Mouse (Mus musculus) ovary, postnatal 14 days (tissue): Measurements from ENCODE around the gene Tmem37.

Source experiments
- DNase-seq: peaks from one replicate; pipeline ENCODE4 v3.0.0; 2022; ENCODE audit warnings: low spot score

Gene Tmem37

GRCm38 (mm10) chr1:120093482-120094134, 19.7 kb upstream of the Tmem37 start:
- DNase-seq: peak; percentile 91

- no peak for DNase-seq
Measured at GRCm38 (mm10) chr1:120090880-120091570, 17.2 kb upstream of the Tmem37 start.

GRCm38 (mm10) chr1:120089180-120089579, 15.3 kb upstream of the Tmem37 start:
- no peak for DNase-seq

GRCm38 (mm10) chr1:120086644-120087043, 12.8 kb upstream of the Tmem37 start:
- DNase-seq: no peak

GRCm38 (mm10) chr1:120085696-120086095, 11.8 kb upstream of the Tmem37 start:
- DNase-seq: no peak

- no peak for DNase-seq
Measured at GRCm38 (mm10) chr1:120083921-120084517, 10.1 kb upstream of the Tmem37 start.

GRCm38 (mm10) chr1:120082957-120083585, 9.2 kb upstream of the Tmem37 start:
- DNase-seq: no peak

- no peak for DNase-seq
Measured at GRCm38 (mm10) chr1:120080632-120081031, 6.8 kb upstream of the Tmem37 start.

GRCm38 (mm10) chr1:120077746-120078410, 4.0 kb upstream of the Tmem37 start:
- no peak for DNase-seq

GRCm38 (mm10) chr1:120075507-120075906, 1.6 kb upstream of the Tmem37 start:
- no peak for DNase-seq

- no peak for DNase-seq
Measured at GRCm38 (mm10) chr1:120074931-120075330, 1.1 kb upstream of the Tmem37 start.

GRCm38 (mm10) chr1:120074307-120074702, 431 bp upstream of the Tmem37 start:
- DNase-seq: no peak

- no peak for DNase-seq
Measured at GRCm38 (mm10) chr1:120072900-120073299, 974 bp downstream of the Tmem37 start.

- DNase-seq: no peak
Measured at GRCm38 (mm10) chr1:120071133-120071532, 2.7 kb downstream of the Tmem37 start.

GRCm38 (mm10) chr1:120070168-120070567, 3.7 kb downstream of the Tmem37 start:
- DNase-seq: no peak

GRCm38 (mm10) chr1:120069120-120069519, 4.8 kb downstream of the Tmem37 start:
- DNase-seq: no peak

- no peak for DNase-seq
Measured at GRCm38 (mm10) chr1:120066625-120067024, 7.2 kb downstream of the Tmem37 start.

GRCm38 (mm10) chr1:120066159-120066558, 7.7 kb downstream of the Tmem37 start:
- DNase-seq: no peak

- DNase-seq: no peak
Measured at GRCm38 (mm10) chr1:120064036-120064682, 9.7 kb downstream of the Tmem37 start.

- no peak for DNase-seq
Measured at GRCm38 (mm10) chr1:120062231-120062630, 11.6 kb downstream of the Tmem37 start.

- no peak for DNase-seq
Measured at GRCm38 (mm10) chr1:120060687-120061086, 13.2 kb downstream of the Tmem37 start.
